Mouse (Mus musculus) heart, postnatal 0 days (tissue): ENCODE measurements at regions not wholly inside any gene's neighbourhood (a gene's known extent, or its start where the extent isn't known, plus 50 kb on each side); places are given as distances from the start of the nearest gene placed in this dataset.

Experiments used
- CTCF ChIP-seq: IDR thresholded peaks from 2 replicates; pipeline ENCODE4 v1.5.1; 2016; ENCODE audit warnings: antibody characterized with exemption, control low read depth, low read depth
- EP300 ChIP-seq: IDR thresholded peaks from 2 replicates; pipeline ENCODE4 v1.6.1; 2016; ENCODE audit warnings: antibody characterized with exemption, low read depth

DNA sequence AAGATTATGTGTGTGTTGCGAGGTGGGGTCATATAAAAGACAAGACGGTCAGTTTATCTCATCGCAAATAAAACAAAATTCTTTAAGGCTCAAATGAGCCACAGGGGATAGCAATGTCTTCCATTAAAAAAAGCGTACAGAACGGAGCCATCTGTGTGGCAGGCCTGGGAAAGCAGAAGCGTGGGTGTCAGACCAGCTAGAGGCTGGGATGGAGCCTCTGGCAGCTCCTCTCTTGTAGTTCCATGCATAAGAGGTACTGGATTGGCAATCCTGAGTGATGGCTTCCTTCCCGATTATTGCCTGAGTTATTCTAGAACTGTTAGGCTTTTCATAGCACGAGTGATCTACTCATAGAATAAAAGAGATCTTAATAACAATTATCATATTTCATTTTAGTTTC lies 318.2 kb upstream of the Sash1 start:
- TF ChIP-seq CTCF (no peak), EP300 (no peak)
